Mouse (Mus musculus) testis, postnatal 14 days (tissue): ENCODE measurements around the gene Slc39a11.

ENCODE experiments used
- DNase-seq: peaks from one replicate; pipeline ENCODE4 v3.0.0; 2021; ENCODE audit warnings: low spot score

Gene Slc39a11

DNA sequence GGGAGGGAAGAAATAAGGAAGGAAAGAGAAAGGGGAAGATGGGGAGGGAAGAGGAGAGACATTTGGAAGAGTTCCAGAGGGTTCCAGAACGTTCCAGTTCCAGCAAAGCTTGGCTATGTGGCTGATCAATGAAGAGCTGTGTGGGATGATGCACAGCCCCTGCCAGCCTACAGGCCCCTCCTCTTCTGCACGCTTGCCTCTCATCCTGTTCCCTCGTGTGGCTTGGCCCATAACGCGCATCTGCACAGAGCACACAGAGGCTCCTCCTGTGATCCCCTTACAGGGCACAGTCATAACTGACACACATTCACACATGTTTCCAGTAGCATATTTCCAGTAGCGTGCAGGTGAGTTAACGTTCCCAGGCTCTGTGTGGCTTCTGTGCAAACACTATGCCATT is 139.6 kb downstream of the Slc39a11 start:
- no peak for DNase-seq

DNA sequence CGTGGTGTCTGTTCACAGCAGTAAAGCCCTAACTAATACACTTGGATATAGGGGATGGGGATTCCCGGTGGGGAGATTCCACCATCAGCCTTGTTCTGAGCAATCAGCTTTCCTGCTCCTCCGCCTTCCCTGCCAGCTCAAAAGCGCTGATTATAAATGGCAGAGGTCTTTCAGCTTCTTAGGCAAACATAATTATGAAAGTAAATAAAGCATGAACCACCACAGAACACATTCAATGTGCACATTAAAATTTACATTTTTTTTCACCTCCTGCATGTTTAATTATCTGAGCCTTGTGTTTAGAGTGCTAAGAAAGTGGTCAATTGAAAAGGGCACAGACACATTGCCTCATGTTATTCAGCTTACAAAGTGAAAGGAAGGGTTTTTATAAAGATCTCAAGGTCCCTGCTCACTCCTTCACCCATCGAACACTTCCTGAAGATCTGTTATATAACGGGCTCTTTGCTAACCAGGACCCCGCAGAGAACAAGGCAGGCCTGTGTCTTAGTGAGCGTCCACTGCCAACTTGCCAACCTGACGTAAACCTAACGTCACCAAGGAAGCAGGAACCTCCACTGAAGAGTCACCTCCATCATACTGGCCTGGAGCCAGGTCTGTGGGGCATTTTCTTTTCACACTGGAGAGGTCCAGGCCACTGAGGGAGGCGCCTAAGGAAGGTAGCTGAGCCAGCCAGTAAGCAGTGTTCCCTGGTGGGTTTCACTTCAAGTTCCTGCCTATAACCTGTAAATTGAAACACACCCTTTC is 142.0 kb downstream of the Slc39a11 start:
- DNase-seq, result no peak

DNA sequence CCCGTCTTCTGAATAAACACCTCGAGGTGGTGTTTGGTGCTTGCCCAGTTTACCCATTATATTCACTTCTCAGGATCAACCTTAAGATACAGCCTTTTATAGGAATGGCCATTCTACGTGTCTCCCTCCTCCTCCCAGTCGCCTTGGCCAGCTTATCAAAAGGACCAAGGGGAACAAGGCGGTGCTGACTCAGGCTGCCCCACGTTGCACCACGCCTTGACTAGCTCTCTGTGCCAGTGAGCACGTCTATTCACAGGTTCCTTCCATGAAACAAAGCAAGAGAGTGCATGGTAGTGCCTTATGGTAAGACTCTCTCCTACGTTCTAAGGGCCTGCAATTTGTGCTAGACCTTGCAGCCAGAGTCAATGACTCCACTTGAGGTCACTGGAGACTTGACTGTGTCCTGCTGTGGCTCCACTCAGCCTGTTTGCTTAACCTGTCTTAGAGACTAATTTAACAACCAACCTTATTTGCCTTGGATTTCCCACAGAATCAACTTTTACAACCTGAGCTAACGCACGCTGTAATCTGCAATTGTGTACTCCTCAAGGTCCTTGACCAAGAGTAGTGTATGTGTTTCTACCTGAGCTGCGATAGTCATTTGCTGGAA is 144.2 kb downstream of the Slc39a11 start:
- DNase-seq, result no peak

DNA sequence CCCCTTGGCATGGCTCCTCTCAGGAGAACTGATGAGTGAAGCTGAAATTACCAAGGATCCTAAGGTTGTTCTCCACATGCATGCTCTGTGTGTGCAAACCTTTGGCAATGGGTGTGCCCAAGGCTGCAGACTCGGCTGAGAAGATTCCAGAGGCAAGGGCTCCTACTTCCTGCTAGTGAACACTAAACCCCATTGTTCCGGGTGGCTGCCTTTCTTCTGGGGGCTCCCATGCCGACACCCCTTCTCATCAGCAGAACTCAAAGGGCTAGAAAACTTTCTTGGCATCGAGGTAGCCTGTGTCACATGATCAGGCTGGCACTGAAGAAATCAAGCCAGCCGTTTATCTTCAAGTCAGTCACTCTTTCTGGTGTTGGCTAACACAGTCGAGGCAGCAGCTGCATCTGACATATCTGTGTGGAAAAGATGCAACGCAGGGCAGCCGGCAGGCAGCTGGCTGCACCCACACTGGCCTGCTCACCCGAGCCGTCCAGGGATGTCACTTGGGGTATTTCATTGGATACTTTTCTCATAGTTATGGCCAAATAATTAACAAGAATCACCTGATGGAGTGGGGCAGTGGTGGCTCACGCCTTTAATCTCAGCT is 145.3 kb downstream of the Slc39a11 start:
- DNase-seq, result no peak

DNA sequence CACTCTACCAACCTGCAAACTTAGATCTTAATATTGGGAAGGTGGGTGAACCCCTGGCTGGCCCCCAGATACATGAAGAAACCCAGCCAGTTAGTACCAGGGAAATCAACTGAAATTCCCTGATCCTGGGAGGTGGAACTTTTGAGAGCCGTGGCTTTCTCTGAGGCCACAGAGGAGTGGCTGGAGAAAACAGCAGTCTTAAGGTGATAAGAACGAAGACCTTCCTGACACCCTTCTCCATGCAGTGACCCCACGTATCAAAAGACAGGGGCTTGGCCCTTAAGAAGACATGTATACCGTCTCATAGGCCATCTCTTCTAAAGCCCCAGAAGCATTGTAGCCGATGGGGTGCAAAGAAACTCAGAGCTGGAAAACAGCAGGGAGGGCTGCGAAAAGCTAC is 146.9 kb downstream of the Slc39a11 start:
- no peak for DNase-seq

DNA sequence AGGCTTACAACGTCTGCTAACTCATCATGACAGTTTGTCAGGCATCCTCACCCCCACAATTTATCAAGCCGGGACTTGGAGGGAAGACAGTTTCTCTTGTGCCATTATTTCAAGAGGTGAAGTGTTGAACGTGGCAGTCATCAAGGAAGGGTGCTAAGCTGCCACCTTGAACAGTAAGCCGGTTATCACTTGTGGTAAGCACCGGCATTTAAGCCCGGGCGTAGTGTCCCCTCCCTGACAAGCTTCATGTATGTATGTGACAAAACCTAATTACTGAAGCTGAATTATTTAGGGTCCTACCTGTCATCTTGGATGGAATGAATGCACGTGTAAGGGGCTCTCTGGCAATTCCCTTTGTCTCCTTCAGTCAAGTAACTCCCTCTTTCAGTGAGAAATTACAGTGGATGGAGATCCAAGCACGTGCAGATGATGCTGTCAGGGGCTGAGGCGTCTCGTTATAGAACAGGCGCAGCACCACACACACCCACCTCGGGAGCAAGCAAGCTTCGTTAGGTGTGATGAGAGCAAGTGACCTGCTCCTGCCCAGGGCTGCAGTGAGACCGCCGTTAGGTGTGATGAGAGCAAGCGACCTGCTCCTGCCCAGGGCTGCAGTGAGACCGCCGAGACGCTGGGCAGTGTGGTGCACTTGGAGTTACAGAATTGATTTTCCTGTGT is 149.1 kb downstream of the Slc39a11 start:
- DNase-seq, result no peak

DNA sequence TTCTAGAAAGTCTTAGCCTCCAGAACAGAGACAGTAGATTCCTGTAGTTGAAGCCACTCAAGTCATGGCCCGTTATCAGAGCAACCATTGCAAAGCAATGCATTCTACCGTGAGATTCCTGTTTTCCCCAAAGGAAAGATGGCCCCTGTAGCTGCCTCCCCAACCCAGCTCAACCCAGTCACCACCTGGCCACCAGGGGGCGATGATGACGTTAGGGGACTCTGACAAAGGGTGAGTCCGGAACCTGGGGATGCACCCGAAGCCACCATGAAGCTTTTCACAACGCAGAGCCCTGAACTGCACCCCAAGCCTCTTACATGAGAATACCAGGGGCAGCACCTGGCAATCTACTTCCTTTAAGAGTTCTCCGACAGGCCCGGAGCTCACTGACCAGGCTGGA is 151.0 kb downstream of the Slc39a11 start:
- no peak for DNase-seq

DNA sequence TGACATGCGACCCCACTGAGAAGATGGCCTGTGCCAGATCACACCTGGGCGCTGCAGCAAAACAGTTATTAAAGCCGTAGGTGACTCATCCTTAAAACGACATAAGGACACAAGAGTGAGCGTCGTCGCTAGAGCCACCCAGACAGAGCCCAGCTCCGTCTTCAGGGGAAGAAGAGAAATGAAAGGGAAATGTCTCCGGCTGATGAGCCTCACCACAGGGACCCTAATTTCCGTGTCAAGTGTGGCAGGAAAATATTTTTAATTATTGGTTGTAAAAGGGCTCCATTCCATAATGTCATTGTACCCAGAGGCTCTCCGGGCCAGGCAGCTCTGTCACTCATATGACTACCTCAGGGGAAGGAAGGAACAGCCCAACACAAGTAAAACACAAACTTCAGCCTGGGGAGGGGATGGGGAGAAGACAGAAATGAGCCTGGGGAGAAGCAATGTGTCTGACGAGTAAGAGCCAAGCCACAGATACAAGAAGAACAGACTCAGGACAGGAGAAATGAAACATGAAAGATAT is 155.8 kb downstream of the Slc39a11 start:
- no peak for DNase-seq

DNA sequence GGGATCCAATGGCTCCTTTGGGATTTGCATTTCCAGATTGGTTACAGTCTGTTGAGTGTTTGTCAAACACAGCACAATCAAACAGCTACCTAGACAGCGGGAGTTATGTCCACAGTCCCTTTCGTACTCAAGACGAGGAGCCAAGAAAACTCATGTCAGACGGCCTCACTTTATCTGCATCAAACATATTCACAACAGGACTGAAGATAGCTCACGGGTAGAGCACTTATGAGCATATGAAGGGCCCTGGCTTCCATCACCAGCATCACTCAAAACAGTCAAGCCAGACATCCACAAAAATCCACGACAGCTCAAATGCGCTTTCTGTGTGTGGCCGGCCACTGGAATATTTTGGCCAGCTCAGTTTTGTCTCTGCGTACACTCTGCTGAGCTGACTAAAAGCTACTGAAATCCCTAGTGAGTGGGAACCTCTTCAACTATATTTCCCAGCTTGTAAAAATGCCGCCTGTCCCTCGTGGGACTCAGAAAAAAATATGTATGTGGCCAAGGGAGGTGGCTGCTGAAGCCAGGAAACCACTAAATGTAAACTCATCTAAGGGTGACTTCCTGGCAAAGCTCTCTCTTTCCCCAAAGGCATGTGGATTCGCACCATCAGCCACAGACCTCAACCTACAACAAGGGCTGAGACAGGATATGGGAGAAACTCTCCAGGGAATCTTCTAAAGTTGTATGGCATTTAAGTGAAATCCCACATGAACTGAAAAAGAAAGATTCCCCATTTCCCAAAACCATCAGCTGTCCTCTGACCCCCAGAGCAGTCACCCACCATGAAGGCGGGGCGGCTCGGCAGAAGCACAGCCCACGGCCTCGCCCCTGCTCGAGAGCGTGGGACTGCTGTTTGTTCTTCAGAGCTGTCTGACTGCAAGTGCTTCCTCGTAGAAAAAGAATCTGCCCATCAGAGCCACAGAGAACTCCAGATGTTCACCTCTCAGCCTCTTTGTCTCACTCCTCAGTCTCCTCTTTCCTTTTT is 159.1 kb downstream of the Slc39a11 start:
- no peak for DNase-seq

DNA sequence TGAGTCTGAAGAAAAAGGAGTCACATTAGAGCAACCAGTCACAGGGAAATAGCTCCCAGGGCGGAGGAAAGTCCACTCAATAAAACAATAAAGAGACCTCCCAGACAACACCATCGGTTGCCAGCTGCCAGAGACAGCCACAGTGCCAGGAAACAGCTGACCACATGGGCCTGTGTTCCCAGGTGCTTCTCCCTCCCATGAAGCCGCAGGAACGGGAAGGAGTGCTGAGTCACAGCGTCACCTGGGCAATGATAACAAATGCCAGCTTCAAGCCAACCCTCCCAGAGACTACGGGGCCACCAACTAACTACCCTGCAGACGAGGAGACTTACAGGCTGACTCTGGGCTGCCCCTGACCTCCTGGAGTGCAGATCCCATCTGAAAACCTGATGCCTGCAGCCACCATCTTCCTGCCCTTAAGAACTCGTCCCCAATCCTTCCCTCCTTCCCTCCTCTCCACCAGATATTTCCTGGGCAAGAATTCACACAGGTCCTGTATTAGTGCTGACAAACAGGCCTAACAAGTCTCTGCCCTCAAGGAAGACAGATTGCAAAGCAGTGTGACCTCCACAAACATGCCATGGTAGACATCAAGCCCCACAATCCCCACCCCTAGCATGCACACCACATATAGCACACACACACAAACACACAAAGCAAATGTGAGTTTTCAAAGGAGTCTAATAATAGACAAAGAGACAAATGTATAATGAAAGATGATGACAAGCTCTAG is 162.1 kb downstream of the Slc39a11 start:
- no peak for DNase-seq

DNA sequence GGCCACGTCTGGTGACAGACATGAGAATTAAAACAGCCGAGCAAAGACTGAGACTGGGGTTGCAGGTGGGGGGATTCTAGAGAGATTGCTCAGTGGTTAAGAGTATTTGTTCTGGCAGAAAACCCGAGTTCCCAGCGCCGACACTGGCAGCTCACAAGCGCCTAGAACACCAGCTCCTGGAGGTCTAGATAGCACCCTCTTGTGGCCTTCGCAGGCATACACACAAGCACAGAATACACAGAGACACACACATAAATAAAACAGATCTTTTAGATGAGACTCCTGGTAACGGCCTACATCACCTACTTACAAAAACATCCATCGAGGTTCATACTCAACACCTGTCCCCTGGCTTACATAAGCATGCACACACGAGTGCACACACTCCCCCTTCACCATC is 165.8 kb downstream of the Slc39a11 start:
- no peak for DNase-seq

DNA sequence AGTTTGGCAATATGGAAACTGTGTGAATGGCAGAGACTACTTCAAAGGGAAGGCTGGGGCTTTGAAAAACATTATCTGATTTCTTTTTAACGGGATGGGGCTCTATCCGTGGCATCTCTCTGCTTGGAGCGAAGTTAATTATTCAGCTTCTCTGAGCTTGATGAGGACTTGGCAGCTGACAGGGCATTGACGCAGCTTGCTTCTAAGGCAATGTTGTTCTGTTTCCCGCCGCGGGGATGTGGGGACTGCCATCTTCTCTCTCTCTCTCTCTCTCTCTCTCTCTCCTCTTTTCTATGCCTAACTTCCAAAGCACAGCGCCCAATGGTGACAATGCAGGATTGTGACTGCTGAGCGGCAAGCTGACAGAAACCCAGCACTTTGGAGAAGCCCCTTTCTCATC is 172.3 kb downstream of the Slc39a11 start:
- DNase-seq, result no peak

DNA sequence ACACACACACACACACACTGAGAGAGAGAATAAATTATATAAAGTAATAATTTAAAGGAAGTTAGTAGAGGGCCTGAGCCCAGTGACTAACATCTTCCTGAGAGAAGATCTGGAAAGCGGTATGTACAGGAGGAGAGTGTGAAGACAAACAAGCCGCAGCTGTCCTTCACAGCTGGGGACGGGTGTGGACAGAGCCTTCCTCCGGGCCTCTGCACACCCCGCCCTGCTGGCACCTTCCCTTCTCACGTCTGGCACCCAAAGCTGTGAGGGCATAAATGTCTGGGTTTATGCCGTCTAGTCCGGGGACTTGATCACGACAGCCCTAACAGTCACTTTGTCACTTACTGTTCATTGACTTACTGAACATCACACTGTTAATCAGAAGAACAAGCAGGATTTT is 173.2 kb downstream of the Slc39a11 start:
- no peak for DNase-seq

DNA sequence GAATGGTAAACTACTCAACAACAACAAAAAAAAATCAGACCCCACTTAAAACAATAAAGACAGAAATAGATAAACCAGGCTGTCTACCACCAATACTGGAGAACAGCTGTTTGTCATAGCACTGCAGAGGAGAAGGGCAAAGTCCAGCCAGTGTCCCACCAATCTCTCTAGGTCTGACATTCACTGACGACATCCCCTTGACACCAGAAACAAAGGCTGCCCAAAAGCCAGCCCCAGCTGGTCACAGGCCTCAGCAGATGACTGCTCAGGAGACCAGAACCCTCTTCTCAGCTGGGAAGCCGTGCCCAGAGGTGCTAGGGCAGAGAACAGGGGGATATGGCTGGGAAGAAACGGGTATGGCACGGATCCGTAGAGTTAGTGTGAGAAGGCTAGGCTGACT is 174.4 kb downstream of the Slc39a11 start:
- DNase-seq, result no peak

DNA sequence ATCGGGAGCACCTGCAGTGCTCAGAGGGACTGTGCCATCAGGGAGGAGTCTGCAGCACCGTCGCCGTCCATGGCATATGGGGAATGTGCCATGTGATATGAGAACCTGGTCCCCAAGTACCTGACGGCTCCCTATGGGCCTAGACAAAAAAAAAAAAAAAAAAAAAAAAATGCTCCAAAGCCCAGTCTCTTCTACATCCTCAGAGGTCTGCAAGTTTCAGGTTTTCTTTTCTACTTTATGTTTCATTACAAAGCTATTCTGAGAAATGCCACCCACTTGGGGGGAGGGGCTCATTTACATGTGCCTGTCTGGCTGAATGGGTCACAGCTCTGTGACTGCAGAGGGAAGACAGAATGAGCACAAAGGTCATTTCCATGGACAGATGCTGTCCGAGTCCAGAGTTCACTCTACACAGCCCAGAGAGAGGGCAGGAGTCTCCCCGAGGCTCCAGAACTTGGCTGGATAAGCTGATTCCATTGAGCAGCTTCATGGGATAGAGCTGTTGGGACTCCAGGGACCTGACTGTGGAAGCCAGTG is 175.8 kb downstream of the Slc39a11 start:
- no peak for DNase-seq

DNA sequence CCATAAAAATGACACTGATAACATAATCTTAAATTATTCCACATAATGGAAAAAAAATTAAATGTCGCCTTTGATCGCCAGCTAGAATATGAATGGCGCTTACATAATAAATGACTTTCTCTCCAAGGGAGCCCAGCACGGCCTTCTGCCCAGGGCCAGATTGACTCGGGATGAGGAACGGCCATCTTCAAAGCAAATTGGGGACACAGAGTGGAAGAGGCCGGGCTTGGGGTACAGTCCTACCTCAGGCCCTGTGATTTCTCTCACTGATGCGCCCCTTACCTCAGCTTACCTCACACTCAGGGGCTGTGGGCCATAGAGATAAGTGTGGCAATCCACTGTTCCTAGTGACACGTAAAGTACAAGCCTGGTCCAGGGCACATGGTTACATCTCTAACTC is 177.9 kb downstream of the Slc39a11 start:
- DNase-seq, result no peak

DNA sequence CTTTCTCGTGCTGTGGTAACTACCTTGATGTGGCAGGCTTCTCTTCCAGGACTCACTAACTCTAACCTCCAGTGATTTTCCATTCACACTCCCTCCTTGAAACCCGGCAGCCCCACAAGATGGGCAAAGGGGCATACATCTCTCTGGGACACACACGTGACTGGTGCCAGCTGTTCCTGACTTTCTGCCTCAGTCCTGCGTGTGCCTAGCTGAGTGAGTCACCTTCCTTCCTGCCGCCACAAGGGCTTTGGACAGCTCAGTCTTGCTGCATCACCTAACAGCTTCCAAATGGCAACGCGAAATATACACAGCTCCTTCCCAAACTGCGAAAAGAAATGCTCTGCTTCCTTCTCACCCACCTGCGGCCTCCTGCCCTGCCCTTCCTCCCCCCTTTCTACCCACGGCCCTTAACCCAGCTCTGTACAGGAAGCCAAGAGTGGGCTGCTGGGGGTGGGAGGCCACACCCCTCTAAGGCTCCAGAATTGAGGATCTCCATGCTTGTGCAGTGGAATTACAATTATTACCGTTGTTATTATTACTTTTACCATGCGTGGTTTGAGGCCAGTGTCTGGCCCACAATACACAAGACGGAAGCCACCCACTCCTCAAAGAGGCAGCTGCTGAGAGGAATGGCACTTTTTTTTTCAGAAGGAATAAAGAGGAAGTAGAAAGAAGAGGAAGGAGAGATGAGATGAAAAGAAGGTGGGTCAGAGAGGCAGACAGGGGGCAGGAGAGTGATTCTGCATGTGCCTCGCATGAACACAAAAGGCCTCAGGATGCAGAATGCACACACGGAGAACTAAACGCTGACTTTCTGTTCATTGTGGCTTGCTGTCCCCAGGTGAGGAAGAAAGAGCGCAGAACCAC is 179.7 kb downstream of the Slc39a11 start:
- no peak for DNase-seq

DNA sequence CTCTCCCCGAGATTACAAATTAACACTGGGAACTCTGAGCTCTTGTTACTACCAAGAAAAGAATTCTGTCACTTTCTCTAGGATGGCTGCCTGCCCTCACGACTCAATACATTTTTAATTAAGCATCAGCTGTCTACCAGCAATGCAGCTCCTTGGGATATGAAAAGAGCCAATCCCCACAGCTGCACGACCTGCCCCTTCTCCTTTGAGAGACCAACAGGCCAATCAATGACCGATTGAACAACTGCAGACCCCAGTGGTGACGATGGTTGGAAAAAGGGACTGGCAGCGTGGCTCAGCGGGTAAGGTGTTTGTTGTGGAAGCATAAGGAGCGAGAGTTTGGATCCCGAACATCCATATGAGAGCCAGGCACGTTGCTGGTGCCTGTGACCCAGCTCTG is 181.9 kb downstream of the Slc39a11 start:
- no peak for DNase-seq

DNA sequence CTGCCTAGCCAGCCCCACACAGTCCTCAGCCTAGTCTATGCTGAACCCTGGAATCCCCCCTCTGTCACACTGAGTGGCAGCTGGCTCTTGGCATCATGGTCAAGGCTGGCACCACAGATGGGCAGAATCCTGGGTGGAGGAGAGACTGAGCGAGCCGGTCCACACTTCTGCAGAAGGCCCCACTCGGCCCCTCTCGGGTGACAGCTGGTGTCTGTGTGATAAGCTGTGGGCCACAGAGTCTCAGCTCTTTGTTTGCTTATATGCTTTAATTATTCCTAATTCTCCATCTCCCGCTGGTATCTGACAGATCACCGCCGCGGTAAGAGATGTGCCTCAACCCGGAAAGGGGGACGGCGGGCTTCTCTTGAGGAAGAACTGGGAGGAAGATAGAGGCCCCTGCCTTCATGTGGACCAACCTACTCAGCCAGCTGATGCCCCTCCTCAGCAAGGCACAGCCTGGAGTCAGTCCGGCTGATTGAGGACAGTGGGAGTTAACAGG is 182.5 kb downstream of the Slc39a11 start:
- no peak for DNase-seq
